Mouse (Mus musculus) leukemia stem cell, adult 10-12 weeks (primary cell): ENCODE data around the gene Zfp820. TPM values are rescaled to one million over a fixed set of nuclear protein-coding genes. Genes with fewer than 3 reads are reported as not detected.

Source experiments
- polyA plus RNA-seq: library from polyadenylated mRNA; stranded (reverse); fragments of >175 nt; gene quantifications from 2 replicates; pipeline ENCODE4 v1.2.3, GENCODE M21; 2012; ENCODE audit warnings: low replicate concordance

The Zfp820 gene
- 0.14 TPM in 1 of 2 replicates, not detected in the other for polyA plus RNA-seq

GRCm38 (mm10) chr17:21845545-21846321 is at the start of gene Zfp820:
TSS of gene Zfp820 (minus strand) at chr17:21845772.

Other genes with a start within 250 kb of the Zfp820 start
- gene Zfp983, start 195.1 kb downstream of the Zfp820 start, polyA plus RNA-seq = 0.34 TPM in 1 of 2 replicates, not detected in the other
- not detected in 2 replicates for gene Gm10226, start 153.9 kb downstream of the Zfp820 start, polyA plus RNA-seq
- 0.10 and 1.2 TPM in 2 replicates for gene Zfp760, start 138.0 kb downstream of the Zfp820 start, polyA plus RNA-seq
- 1.0 and 3.1 TPM in 2 replicates for gene Zfp229, start 115.0 kb downstream of the Zfp820 start, polyA plus RNA-seq
- gene Zfp995, start 64.2 kb upstream of the Zfp820 start, polyA plus RNA-seq = not detected in 2 replicates
- gene Zfp942, start 116.7 kb upstream of the Zfp820 start, polyA plus RNA-seq = 0.18 and 0.72 TPM in 2 replicates
- gene Zfp943, start 116.8 kb upstream of the Zfp820 start, polyA plus RNA-seq = 0.08 and 0.80 TPM in 2 replicates